Mouse (Mus musculus) mouse embryonic stem cell (cell line): ENCODE data around the gene Gm17019.
"Not testable (repeated sequence)": the region's sequence is repeated elsewhere in the genome, so short reads cannot be mapped to it uniquely, and the experiment has no call there.

Experiments
- in situ Hi-C, 2 experiments: fragments of 300-500 bp; cut with MboI; formaldehyde crosslinking; loops; 1 replicate in 1 of 2; 3 replicates in 1 of 2; pipeline ENCODE4 v1.14.3; 2019 to 2020; ENCODE audit warnings: low sequenced_read_pairs in 2 of 2, low pct_unique_long_range_greater_than_20kb in 1 of 2, mixed read lengths in 1 of 2; ENCODE audit not compliant: unreplicated experiment in 1 of 2

Gm17019 gene

GRCm38 (mm10) chr5:15004569-15005562, 27.9 kb downstream of the Gm17019 start:
- in situ Hi-C loops = not testable (repeated sequence)

- in situ Hi-C loops = not testable (repeated sequence)
Measured at GRCm38 (mm10) chr5:14998077-14998476, 34.7 kb downstream of the Gm17019 start.

GRCm38 (mm10) chr5:14997556-14997955, 35.2 kb downstream of the Gm17019 start:
- in situ Hi-C loops = not testable (repeated sequence)

- in situ Hi-C loops = not testable (repeated sequence)
Measured at GRCm38 (mm10) chr5:14996670-14997249, 36.0 kb downstream of the Gm17019 start.

- in situ Hi-C loops = not testable (repeated sequence)
Measured at GRCm38 (mm10) chr5:14994124-14994523, 38.7 kb downstream of the Gm17019 start.

GRCm38 (mm10) chr5:14990375-14991158, 42.2 kb downstream of the Gm17019 start:
- in situ Hi-C loops = not testable (repeated sequence)

GRCm38 (mm10) chr5:14986649-14987387, 46.0 kb downstream of the Gm17019 start:
- in situ Hi-C loops = not testable (repeated sequence)
